Mouse (Mus musculus) CH12F3 (cell line): ENCODE measurements around the gene Msi2.

Source experiments
- in situ Hi-C: fragments of 300-500 bp; cut with MboI; formaldehyde crosslinking; loops from 2 replicates; pipeline ENCODE4 v1.14.3; 2020; ENCODE audit warnings: low sequenced_read_pairs

Msi2 gene

DNA sequence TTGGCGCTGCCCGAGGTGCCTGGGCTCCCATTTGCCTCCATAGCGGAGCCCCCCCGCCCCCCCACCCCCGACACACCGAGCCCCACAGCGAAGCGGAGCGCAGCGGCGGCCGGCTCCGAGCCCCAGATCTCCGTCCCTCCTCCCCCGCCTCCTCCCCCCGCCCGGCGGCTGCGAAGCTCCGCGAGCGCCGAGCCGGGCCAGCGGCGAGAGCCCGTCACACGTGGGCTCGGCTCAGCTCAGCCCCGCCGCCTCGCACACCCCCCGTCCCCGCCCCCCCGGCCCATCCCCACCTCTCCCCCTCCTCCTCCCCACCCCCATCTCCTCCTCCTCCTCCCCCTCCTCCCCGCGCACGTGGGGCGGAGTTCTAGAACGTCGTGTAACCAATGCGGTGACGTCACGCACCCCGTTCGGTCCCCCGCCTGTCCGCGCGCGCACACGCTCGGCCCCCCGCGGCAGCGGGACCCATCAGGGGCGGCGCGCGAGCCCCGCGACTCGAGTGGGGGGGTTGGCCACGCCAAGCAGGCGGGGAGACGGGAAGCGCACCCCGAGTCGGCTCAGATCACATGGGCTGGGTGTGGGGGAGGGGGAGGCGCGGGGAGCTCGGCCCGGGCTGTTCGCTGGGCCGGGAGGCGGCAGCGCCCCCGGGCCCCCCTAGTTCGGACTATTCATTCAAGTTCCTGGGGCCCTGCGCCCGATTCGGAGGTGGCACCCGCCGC lies at the start of gene Msi2:
TSS of gene Msi2 (minus strand) at position 464 of the 716 bp plus-strand sequence.
- in situ Hi-C loops = no loop called here

GRCm38 (mm10) chr11:88765635-88766034 lies 47.3 kb upstream of the Msi2 start:
- in situ Hi-C loops = no loop called here

DNA sequence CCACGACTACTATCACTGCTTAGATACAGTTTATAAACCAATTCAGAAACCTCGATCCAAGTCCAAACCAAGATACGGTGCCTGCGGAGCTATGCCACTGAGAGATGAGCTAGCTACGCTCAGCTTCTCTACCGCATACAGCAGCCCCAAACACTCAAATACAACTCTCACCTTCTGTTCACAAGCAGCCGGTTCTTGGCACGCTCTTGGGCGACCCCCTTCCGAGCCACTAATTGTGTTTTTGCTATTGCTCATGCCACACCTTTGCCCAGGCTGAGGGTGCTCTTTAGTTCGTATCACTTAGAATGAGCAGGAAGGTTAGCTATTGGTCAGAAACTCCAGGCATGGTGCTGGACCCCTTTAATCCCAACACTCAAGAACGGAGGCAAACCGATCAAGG lies 45.1 kb upstream of the Msi2 start:
- in situ Hi-C loops = no loop called here

- in situ Hi-C loops = no loop called here
Measured at GRCm38 (mm10) chr11:88759501-88759900, 41.2 kb upstream of the Msi2 start.

DNA sequence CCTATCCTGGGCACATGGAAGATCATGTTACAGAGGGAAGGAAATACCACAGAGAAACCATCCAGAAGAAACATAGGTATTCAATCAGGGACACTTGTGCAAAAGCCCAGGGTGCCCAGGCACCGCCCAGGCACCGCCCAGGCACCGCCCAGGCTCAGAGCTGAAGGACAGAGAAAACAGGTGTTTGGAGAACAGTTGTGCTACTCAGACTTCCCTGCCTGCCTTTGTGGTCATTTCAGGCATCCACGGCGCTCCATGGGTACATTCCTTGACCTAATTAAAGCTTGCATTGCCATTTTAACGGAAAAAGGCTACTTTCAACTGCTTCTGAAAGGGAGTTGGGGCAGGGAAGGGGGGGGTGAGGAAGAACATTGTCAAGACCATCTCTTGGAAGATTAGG lies 40.1 kb upstream of the Msi2 start:
- in situ Hi-C loops = no loop called here

- in situ Hi-C loops = no loop called here
Measured at GRCm38 (mm10) chr11:88745306-88745705, 27.0 kb upstream of the Msi2 start.

DNA sequence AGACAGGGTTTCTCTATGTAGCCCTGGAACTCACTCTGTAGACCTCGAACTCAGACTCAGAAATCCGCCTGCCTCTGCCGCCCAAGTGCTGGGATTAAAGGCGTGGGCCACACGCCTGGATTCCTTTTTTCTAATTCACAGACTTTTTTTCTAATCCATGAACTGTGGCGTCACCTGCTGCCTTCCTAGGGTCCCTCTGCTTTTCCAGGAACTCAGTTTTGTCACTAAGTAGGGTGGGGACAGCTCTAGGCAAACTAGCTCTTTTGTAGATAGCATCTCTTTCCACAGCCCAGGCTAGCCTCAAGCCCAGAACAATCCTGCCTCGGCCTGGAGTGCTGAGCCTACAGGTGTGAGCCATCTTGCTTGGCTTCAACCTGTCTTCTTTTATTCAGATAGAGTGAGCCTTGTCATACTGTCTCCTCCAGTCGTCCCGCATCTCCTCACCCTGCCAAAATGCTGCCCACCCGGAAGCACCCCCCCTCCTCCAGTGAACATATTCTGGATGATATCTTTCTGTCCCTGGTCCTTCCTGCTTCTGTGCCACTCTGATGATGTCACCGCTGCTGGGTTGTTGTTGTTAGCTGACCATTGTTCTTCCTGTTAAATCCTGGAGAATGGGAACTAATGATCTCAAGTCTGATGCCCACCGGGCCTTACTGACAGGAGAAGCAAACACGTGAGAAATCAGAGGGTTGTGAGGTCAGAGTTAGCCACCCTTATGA lies 21.4 kb upstream of the Msi2 start:
- in situ Hi-C loops = no loop called here

- in situ Hi-C loops = no loop called here
Measured at GRCm38 (mm10) chr11:88729363-88729762, 11.1 kb upstream of the Msi2 start.

GRCm38 (mm10) chr11:88728508-88728890 lies 10.2 kb upstream of the Msi2 start:
- in situ Hi-C loops = no loop called here

DNA sequence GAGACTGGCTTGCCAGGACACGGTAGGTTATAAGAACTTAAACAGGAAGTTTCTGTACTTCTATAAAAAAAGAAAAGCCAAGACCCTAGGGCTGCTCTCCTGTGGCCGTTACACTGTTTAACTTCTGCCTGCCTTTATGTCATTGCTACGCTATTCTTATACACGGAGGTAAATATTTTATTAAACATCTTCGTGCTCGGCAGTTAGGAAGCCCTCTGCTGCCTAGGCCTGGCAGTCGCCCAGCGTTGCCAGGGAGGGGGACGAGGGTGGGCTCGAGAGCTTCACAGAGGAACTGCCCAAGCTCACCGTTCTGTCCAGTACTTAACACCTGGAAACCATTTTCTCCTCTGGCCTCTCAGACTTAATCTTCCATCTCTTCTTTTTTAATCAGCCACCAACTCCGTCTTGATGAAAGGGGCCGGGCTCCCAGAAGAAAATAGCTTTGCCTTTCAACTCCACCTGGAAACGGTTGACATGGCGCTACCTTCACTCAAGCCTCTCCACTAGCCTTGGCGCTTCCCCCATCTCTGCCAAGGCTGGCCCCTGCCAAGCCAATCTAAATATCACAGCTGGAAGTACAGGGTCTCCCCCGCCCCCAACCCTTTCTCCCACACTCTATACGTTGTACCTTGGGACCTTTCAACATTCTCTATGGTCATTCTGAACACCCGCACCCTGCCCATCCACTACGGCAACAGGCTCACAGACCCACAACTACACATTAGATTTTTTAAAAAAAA lies 9.6 kb upstream of the Msi2 start:
- in situ Hi-C loops = no loop called here

DNA sequence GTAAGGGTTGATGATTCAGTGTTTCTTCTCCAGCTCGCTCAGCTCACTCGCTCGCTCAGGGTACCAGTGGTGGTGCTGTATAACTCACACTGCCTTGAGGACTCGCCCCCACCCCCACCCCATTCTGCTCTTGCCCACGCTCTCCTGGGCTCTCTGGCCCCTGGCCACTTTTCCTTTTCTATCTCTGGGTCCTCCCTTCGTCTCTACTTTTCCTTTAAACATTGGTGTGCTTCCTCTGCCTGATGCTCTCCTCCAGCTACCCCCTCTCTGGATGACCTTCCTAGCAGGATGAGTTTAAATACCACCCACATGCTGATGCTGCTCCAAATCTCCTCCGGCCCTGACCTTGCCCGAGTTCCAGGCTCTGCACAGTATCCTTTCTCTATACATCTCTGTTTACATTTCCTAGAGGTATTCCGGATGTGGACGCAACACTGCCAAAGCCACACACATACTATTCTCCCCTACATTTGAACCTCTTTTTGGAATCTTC lies 2.9 kb upstream of the Msi2 start:
- in situ Hi-C loops = no loop called here

- in situ Hi-C loops = no loop called here
Measured at GRCm38 (mm10) chr11:88720261-88721143, 2.2 kb upstream of the Msi2 start.

GRCm38 (mm10) chr11:88719601-88720000 lies 1.3 kb upstream of the Msi2 start:
- in situ Hi-C loops = no loop called here

GRCm38 (mm10) chr11:88718766-88719595 lies 668 bp upstream of the Msi2 start:
- in situ Hi-C loops = no loop called here

GRCm38 (mm10) chr11:88717644-88718049 lies 666 bp downstream of the Msi2 start:
- in situ Hi-C loops = no loop called here

GRCm38 (mm10) chr11:88717016-88717643 lies 1.2 kb downstream of the Msi2 start:
- in situ Hi-C loops = no loop called here

DNA sequence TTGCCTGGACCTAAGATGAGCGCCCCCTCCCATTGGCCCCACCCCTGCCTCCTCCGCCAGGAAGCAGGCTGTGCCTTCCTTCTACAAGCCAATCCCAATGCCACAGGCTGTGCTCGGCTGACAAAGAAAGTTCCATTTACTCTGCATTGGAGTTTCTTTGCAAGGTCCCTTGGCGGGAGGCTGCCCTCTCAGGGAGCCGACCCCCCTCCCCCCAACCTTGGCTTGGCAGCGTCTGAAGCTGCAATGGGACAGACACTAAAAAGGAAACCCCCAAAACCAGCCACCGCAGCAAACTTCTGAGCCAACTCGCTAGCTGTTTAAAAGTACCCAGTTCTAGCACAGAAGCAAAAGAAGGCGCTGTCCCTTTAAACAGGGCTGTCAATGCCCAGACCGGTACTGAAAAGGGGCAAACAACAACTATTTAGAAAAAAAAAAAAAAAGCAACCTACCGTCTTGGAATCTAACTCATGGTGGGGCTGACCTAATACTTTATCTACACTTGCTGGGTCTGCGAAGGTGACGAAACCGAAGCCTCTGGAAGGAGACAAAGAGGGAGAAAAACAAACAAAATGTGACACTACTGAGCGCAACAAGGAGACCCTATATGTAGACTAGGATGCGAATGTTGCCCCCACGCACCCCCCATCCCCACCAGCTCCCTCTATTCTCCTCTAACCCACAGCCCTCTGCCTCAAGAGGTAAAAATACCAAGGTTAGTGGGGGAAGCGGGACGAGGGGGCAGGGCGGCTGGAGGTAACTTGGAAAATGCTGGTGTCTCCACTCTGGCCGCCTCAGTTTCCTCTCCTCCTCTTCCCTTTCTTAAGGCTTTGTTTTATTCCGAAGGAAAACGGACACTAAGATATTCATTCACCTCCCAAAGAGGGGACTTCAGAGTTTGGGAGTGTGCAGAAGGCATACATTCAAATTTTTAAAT lies 2.0 kb downstream of the Msi2 start:
- in situ Hi-C loops = no loop called here

DNA sequence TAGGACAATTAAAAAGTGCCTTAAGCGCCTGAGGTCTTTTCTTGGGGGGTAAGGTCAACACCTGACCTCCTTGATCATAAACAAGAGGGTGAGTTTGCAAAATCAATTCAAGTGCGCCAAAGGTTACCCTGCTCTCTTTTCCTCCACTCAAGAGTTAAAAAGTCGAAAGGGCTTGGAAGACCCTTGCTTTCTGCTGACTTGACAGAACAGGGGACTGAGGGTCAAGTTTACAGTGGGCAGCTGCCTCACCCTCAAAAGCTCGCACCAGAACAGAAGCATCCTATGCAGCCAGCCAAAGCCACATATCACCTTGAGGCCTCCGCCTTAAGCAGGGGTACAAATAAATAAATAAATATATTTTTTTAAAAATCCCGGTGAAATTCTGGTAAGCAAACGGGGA lies 3.0 kb downstream of the Msi2 start:
- in situ Hi-C loops = no loop called here
